Mouse (Mus musculus): ENCODE measurements around the gene Gm13420. TPM values are rescaled to one million over a fixed set of nuclear protein-coding genes. Genes with fewer than 3 reads are reported as not detected.

Gm13420 gene
- polyA plus RNA-seq, 1 experiment: not detected

DNA sequence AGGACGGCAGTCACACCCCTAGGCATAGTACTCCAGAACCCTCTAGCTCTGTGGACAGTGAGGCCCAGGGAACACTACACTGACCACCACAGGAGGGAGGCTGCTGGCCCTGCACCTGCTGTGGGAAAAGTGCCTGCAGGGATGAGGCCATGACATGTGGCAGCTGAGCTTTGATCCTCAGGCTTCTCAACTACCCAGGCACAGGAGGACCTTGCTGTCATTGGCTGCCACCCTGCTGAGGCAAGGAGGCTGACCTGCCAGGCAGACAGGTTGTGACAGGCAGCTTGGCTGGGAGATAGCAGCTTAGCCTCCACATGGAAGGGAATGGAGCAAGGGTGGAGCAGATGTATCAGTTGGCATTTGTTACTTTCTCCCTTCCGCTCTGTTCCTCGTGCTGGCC lies 46.0 kb downstream of the Gm13420 start:
- TF ChIP-seq POLR2A (IDR thresholded peaks at IDR 0.05; ENCODE audit: low read depth, low read length) (no peak), CTCF (IDR thresholded peaks at IDR 0.05; ENCODE audit: borderline replicate concordance, insufficient read depth, low read length) (no peak)
- H3K4me3 ChIP-seq (ENCODE audit: insufficient read depth, low read length): no peak overlapping the region

DNA sequence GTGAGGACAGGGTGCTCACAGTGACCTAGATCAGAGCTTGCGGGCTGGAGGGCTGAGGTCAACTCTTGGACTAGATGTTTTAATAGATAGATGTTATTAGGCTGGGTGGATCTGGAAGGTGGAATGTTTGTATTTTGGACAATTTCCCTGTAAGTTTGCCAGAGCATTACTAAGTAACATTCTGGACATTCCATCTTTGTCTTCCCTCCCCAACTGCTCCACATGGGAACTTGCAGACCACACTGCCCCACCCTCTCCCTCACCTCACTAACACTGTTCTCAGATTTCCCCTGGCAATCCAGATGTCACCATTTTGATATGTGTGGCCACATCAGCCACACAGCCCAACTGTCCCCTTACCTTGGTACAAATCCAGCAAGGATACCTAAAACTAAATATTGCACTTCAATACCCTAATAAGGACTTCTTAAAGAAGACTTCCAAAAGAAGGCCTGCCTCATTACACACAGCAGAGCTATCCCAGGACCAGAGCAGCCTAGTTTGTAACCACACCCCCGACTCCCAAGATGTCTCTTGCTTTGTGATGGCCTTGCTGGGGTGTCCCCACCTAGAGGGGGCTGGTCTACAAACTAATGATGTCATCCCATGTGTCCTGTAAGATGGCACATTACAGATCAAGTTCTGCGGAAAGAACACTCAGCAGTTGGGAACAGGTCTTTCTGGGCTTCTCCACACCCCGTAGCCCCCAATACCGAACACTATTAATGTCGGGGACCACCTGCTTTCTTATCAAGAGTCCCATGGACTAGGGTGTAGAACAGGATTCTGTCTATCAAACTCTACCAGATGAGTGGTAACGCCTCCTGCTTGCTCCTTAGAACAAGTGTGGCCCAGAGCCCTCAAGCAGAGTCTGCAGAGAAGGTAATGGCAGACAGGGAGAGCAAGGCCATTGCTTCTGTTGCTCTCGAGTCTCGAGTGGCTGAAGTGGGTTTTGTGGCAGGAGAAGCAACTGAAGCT lies 48.1 kb downstream of the Gm13420 start:
- Histone ChIP-seq H3K4me3 (ENCODE audit: insufficient read depth, low read length) (no peak overlapping the region), H3K4me1 (ENCODE audit: control insufficient read depth, insufficient read depth, low read length) (peaks cover 6% of the 10 kb centered on the region), H3K27ac (ENCODE audit: insufficient read depth, low read length) (peak overlapping the region; percentile 68)
- TF ChIP-seq CTCF (IDR thresholded peaks at IDR 0.05; ENCODE audit: borderline replicate concordance, insufficient read depth, low read length) (no peak), POLR2A (IDR thresholded peaks at IDR 0.05; ENCODE audit: low read depth, low read length) (no peak)

More for the DNA sequence above, 46.0 kb downstream of the Gm13420 start:
- peaks cover 6% of the 10 kb centered on the region for H3K4me1 ChIP-seq (ENCODE audit: control insufficient read depth, insufficient read depth, low read length)
- no peak overlapping the region for H3K27ac ChIP-seq (ENCODE audit: insufficient read depth, low read length)

- Histone ChIP-seq H3K4me1 (ENCODE audit: control insufficient read depth, insufficient read depth, low read length) (peaks cover 6% of the 10 kb centered on the region), H3K27ac (ENCODE audit: insufficient read depth, low read length) (0 out of 2 replicates have a peak overlapping the region, but pooled peaks have one; percentile 39), H3K4me3 (ENCODE audit: insufficient read depth, low read length) (no peak overlapping the region)
- no peak for TF ChIP-seq POLR2A (IDR thresholded peaks at IDR 0.05; ENCODE audit: low read depth, low read length)
- TF ChIP-seq CTCF (IDR thresholded peaks at IDR 0.05; ENCODE audit: borderline replicate concordance, insufficient read depth, low read length): no peak
Measured at GRCm38 (mm10) chr2:29702189-29702588, 49.3 kb downstream of the Gm13420 start.

DNA sequence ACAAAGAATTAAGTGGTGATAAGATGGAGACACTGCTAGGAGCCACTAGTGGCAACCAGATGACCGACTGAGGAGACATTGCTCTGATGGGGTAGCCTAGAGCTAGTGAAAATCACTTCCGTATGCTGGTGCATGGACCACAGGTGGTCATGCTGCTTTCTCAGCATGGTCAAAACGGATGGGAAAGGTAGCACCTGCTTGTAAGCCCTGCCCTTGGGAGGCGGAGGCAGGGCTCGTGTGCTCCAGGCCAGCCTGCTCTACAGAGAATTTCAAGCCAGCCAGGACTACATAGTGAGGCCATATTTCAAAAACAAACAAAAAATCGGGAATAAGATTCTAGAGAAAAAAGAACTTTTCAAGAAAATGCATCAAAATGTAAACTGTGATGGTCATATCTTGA lies 50.1 kb downstream of the Gm13420 start:
- Histone ChIP-seq H3K4me3 (ENCODE audit: insufficient read depth, low read length) (no peak overlapping the region), H3K27ac (ENCODE audit: insufficient read depth, low read length) (no peak overlapping the region), H3K4me1 (ENCODE audit: control insufficient read depth, insufficient read depth, low read length) (peaks cover 6% of the 10 kb centered on the region)
- TF ChIP-seq CTCF (IDR thresholded peaks at IDR 0.05; ENCODE audit: borderline replicate concordance, insufficient read depth, low read length) (no peak), POLR2A (IDR thresholded peaks at IDR 0.05; ENCODE audit: low read depth, low read length) (no peak)

DNA sequence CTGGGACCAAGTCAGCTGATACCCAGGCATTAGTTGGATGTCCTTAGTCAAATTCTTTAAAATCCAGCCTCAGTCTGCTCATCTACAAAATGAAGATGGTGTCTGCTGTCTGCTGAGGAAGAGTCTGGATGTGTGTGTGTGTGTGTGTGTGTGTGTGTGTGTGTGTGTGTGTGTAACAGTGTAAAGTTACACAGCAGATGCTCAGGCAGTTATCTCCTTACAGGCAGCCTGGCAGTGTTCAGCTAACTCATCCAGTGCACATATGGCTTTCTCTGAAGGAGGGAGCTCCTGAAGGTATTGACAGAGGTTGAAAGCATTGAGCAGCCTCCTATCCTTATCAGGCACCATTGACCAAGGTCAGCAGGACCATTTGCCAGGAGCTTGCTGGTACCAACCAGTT lies 50.6 kb downstream of the Gm13420 start:
- Histone ChIP-seq H3K4me1 (ENCODE audit: control insufficient read depth, insufficient read depth, low read length) (peaks cover 6% of the 10 kb centered on the region), H3K27ac (ENCODE audit: insufficient read depth, low read length) (no peak overlapping the region), H3K4me3 (ENCODE audit: insufficient read depth, low read length) (no peak overlapping the region)
- TF ChIP-seq POLR2A (IDR thresholded peaks at IDR 0.05; ENCODE audit: low read depth, low read length) (no peak), CTCF (IDR thresholded peaks at IDR 0.05; ENCODE audit: borderline replicate concordance, insufficient read depth, low read length) (no peak)

- Histone ChIP-seq H3K4me1 (ENCODE audit: control insufficient read depth, insufficient read depth, low read length) (peaks cover 6% of the 10 kb centered on the region), H3K4me3 (ENCODE audit: insufficient read depth, low read length) (no peak overlapping the region), H3K27ac (ENCODE audit: insufficient read depth, low read length) (no peak overlapping the region)
- TF ChIP-seq POLR2A (IDR thresholded peaks at IDR 0.05; ENCODE audit: low read depth, low read length) (no peak), CTCF (IDR thresholded peaks at IDR 0.05; ENCODE audit: borderline replicate concordance, insufficient read depth, low read length) (no peak)
Measured at GRCm38 (mm10) chr2:29698421-29699290, 52.8 kb downstream of the Gm13420 start.

GRCm38 (mm10) chr2:29696207-29696800 lies 55.2 kb downstream of the Gm13420 start:
- H3K27ac ChIP-seq (ENCODE audit: insufficient read depth, low read length): no peak overlapping the region
- peaks cover 4% of the 10 kb centered on the region for H3K4me1 ChIP-seq (ENCODE audit: control insufficient read depth, insufficient read depth, low read length)
- no peak for TF ChIP-seq CTCF (IDR thresholded peaks at IDR 0.05; ENCODE audit: borderline replicate concordance, insufficient read depth, low read length)
- TF ChIP-seq POLR2A (IDR thresholded peaks at IDR 0.05; ENCODE audit: low read depth, low read length): no peak
- H3K4me3 ChIP-seq (ENCODE audit: insufficient read depth, low read length): no peak overlapping the region

Other genes starting within 250 kb of the Gm13420 start
- 43.1 and 47.4 TPM in 2 replicates for gene Rapgef1, start 132.0 kb downstream of the Gm13420 start, polyA plus RNA-seq (2011; ENCODE audit: insufficient read length, low read depth, missing spikeins)
- gene Gm13547, start 7.6 kb upstream of the Gm13420 start, polyA plus RNA-seq (2011; ENCODE audit: insufficient read length, low read depth, missing spikeins): not detected in 2 replicates
- 9.3 and 12.6 TPM in 2 replicates for gene Coq4, start 35.8 kb upstream of the Gm13420 start, polyA plus RNA-seq (2011; ENCODE audit: insufficient read length, low read depth, missing spikeins)
- gene Trub2, start 36.8 kb upstream of the Gm13420 start, polyA plus RNA-seq (2011; ENCODE audit: insufficient read length, low read depth, missing spikeins): 22.5 and 33.3 TPM in 2 replicates
- 18.5 and 22.1 TPM in 2 replicates for gene Slc27a4, start 50.9 kb upstream of the Gm13420 start, polyA plus RNA-seq (2011; ENCODE audit: insufficient read length, low read depth, missing spikeins)
- gene Urm1, start 68.4 kb upstream of the Gm13420 start, polyA plus RNA-seq (2011; ENCODE audit: insufficient read length, low read depth, missing spikeins): 42.0 and 44.5 TPM in 2 replicates
- gene Cercam, start 117.5 kb upstream of the Gm13420 start, polyA plus RNA-seq (2011; ENCODE audit: insufficient read length, low read depth, missing spikeins): 52.3 and 58.2 TPM in 2 replicates
- 69.8 and 83.2 TPM in 2 replicates for gene Odf2, start 137.5 kb upstream of the Gm13420 start, polyA plus RNA-seq (2011; ENCODE audit: insufficient read length, low read depth, missing spikeins)
- gene Gle1, start 183.7 kb upstream of the Gm13420 start, polyA plus RNA-seq (2011; ENCODE audit: insufficient read length, low read depth, missing spikeins): 33.0 and 42.4 TPM in 2 replicates
- 222 and 243 TPM in 2 replicates for gene Sptan1, start 213.9 kb upstream of the Gm13420 start, polyA plus RNA-seq (2011; ENCODE audit: insufficient read length, low read depth, missing spikeins)

All from embryonic fibroblast, embryonic 13.5 days (primary cell).